Mouse (Mus musculus): ENCODE measurements at regions not wholly inside any gene's neighbourhood (a gene's known extent, or its start where the extent isn't known, plus 50 kb on each side); places are given as distances from the start of the nearest gene placed in this dataset.

- no peak for DNase-seq (ENCODE audit: low spot score)
- H3K27ac ChIP-seq (ENCODE audit: low read depth, low read length): no peak overlapping the region
- H3K36me3 ChIP-seq (ENCODE audit: control insufficient read depth, insufficient read depth, low read length): no peaks in the 10 kb centered on the region; the same call in 1 of the 2 replicates
- no peaks in the 10 kb centered on the region for H3K9me3 ChIP-seq (replicated peaks; ENCODE audit: control insufficient read depth, low read length)
- H3K27me3 ChIP-seq (replicated peaks; ENCODE audit: control insufficient read depth, insufficient read depth, low read length): no peaks in the 10 kb centered on the region
- H3K4me2 ChIP-seq (ENCODE audit: low read length): no peak overlapping the region
- no peak overlapping the region for H3K4me3 ChIP-seq (ENCODE audit: low read depth, low read length)
- no peak for ATAC-seq
- H3K9ac ChIP-seq (ENCODE audit: low read length): no peak overlapping the region
- H3K4me1 ChIP-seq (ENCODE audit: control insufficient read depth, insufficient read depth, low read length): no peaks in the 10 kb centered on the region
These were observed 288.7 kb downstream of the Gm11146 start for GRCm38 (mm10) chr16:77313195-77313594.

DNA sequence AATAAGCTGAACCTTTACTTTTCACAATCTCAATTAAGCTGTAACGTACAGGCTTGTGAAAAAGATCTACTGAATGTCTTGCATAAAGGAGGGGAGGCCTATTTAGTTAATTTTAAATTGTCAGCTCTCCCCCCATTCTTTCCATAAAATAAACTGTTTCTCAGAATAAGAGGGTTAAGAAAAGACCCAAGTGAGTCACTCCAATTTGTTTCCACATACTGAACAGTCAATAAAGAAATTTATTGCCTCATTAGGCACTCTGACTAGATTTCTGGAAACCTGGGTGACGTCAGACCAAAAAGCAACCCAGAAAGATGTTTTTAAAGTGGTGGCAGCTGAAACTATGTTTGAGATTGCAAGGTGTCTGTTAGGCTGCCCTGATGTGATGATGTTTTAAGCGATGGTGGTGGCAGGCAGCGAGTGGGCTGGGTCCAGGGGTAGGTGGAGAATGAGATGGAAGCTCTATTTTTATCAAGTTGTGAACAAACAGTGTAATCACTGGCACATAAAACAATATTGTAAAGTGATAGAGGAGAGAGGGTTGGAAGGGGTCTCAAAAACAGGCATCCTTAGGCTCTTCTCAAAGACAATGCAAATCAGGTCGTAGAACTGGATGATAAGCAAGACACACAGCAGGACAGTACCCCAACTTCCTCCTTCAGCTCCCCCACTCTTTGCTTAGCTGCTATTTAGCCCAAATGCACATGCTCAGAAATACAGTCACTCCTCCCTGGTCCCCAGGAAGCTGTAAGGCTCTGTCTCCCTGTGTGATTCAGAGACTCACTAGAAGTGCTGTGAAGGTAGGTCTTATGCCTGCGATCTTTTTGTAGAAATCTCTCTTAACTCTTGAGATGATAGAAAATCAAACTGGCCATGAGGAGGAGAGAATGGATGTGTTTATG lies 288.0 kb downstream of the Usp25 start:
- H3K27me3 ChIP-seq (replicated peaks; ENCODE audit: control insufficient read depth, insufficient read depth, low read length): no peaks in the 10 kb centered on the region
- WGBS: 28% methylated on average over 6 of the region's 6 CpGs
- H3K9ac ChIP-seq (ENCODE audit: low read length): 0 out of 2 replicates have a peak overlapping the region, but pooled peaks have one; percentile 36
- DNase-seq (ENCODE audit: low spot score): peak; percentile 77
- H3K27ac ChIP-seq (ENCODE audit: low read depth, low read length): peak overlapping the region; percentile 58; the same call in 1 of the 2 replicates
- H3K4me3 ChIP-seq (ENCODE audit: low read depth, low read length): no peak overlapping the region
- peak; percentile 81 for ATAC-seq
- peaks cover 13% of the 10 kb centered on the region; the same call in 1 of the 2 replicates for H3K4me1 ChIP-seq (ENCODE audit: control insufficient read depth, insufficient read depth, low read length)
- no peaks in the 10 kb centered on the region for H3K36me3 ChIP-seq (ENCODE audit: control insufficient read depth, insufficient read depth, low read length)
- no peaks in the 10 kb centered on the region for H3K9me3 ChIP-seq (replicated peaks; ENCODE audit: control insufficient read depth, low read length)
- H3K4me2 ChIP-seq (ENCODE audit: low read length): peak overlapping the region; percentile 22; the same call in 1 of the 2 replicates

DNA sequence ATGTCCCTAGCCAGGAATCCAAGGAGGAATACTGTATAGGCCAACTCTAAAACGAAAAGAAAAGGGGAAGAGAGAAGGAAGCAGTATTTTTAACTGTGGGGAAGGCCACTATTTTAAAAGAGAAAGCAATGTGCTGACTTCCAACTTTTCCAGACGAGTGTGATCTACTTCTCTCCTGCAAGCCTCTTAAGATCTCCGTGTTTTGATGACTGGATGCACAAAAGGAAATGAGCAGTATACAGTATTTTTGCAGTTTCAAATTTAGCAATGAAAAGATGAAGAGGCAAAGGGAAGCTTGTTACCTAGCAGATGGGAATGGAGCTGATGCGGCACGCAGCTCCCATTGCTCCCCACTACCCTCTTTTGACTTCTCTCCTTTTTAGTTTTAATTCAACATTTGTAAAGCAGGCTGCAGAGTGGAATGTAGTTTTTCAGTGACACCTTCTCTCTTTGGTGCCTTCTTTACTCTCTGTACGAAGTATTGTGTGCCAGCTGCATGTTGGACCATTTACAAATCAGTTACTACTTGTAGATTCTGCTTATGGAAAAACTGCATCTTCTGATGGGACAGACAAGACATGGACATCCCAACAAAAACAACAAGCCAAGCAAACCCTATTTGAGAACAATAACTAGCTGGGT lies 287.2 kb downstream of the Usp25 start:
- Histone ChIP-seq H3K36me3 (ENCODE audit: control insufficient read depth, insufficient read depth, low read length) (no peaks in the 10 kb centered on the region), H3K4me2 (ENCODE audit: low read length) (peak overlapping the region; percentile 29), H3K9me3 (replicated peaks; ENCODE audit: control insufficient read depth, low read length) (no peaks in the 10 kb centered on the region), H3K9ac (ENCODE audit: low read length) (peak overlapping the region; percentile 42), H3K27me3 (replicated peaks; ENCODE audit: control insufficient read depth, insufficient read depth, low read length) (no peaks in the 10 kb centered on the region), H3K4me3 (ENCODE audit: low read depth, low read length) (no peak overlapping the region), H3K4me1 (ENCODE audit: control insufficient read depth, insufficient read depth, low read length) (peaks cover 13% of the 10 kb centered on the region; the same call in 1 of the 2 replicates), H3K27ac (ENCODE audit: low read depth, low read length) (peak overlapping the region; percentile 49)
- DNase-seq (ENCODE audit: low spot score) (peak; percentile 36), ATAC-seq (peak; percentile 46)
- WGBS: 28% methylated on average over 6 of the region's 6 CpGs

- H3K9ac ChIP-seq (ENCODE audit: low read length): no peak overlapping the region
These were observed 282.3 kb downstream of the Usp25 start for GRCm38 (mm10) chr16:77295574-77296355.

DNA sequence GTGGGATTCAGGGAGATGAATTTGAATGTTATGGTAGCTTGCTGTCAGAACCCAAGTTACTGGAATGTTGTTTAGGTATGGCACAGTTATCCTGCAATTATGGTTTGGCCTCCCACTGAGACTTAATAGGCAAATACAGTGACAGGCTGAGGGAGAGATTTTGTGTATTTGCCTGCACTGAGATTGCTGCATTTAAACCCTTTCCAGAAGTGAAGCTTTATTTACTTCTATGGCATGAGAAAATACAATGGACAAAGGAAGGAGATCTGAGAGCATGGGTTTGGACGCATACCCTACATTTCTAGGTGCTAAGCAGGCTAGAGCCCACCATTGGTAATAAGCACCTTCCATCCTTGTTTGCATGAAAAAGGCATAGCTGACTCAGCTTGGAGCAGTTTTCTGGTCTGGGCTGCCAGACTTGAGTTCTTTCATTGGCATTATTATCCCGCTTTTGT lies 278.8 kb downstream of the Usp25 start:
- Histone ChIP-seq H3K27me3 (replicated peaks; ENCODE audit: control insufficient read depth, insufficient read depth, low read length) (no peaks in the 10 kb centered on the region), H3K36me3 (ENCODE audit: control insufficient read depth, insufficient read depth, low read length) (no peaks in the 10 kb centered on the region), H3K9me3 (replicated peaks; ENCODE audit: control insufficient read depth, low read length) (no peaks in the 10 kb centered on the region), H3K9ac (ENCODE audit: low read length) (0 out of 2 replicates have a peak overlapping the region, but pooled peaks have one; percentile 18), H3K4me3 (ENCODE audit: low read depth, low read length) (no peak overlapping the region), H3K4me1 (ENCODE audit: control insufficient read depth, insufficient read depth, low read length) (peaks cover 12% of the 10 kb centered on the region; the same call in 1 of the 2 replicates), H3K27ac (ENCODE audit: low read depth, low read length) (peak overlapping the region; percentile 45), H3K4me2 (ENCODE audit: low read length) (peak overlapping the region; percentile 24)
- DNase-seq (ENCODE audit: low spot score) (peak; percentile 84), ATAC-seq (peak; percentile 83)
- WGBS: 11% methylated on average over 2 of the region's 2 CpGs

More at GRCm38 (mm10) chr16:77295574-77296355, 282.3 kb downstream of the Usp25 start:
- H3K4me2 ChIP-seq (ENCODE audit: low read length): no peak overlapping the region
- WGBS: 72% methylated on average over 4 of the region's 4 CpGs
- H3K9me3 ChIP-seq (replicated peaks; ENCODE audit: control insufficient read depth, low read length): no peaks in the 10 kb centered on the region
- ATAC-seq (no peak), DNase-seq (ENCODE audit: low spot score) (peak; percentile 16)
- no peaks in the 10 kb centered on the region for H3K27me3 ChIP-seq (replicated peaks; ENCODE audit: control insufficient read depth, insufficient read depth, low read length)
- H3K27ac ChIP-seq (ENCODE audit: low read depth, low read length): no peak overlapping the region
- H3K36me3 ChIP-seq (ENCODE audit: control insufficient read depth, insufficient read depth, low read length): no peaks in the 10 kb centered on the region
- peaks cover 17% of the 10 kb centered on the region for H3K4me1 ChIP-seq (ENCODE audit: control insufficient read depth, insufficient read depth, low read length)
- no peak overlapping the region for H3K4me3 ChIP-seq (ENCODE audit: low read depth, low read length)

- peak; percentile 86 for ATAC-seq
- WGBS: 10% methylated on average over 8 of the region's 8 CpGs
- Histone ChIP-seq H3K4me3 (ENCODE audit: low read depth, low read length) (no peak overlapping the region), H3K9ac (ENCODE audit: low read length) (no peak overlapping the region), H3K4me1 (ENCODE audit: control insufficient read depth, insufficient read depth, low read length) (peaks cover 12% of the 10 kb centered on the region; the same call in 1 of the 2 replicates), H3K9me3 (replicated peaks; ENCODE audit: control insufficient read depth, low read length) (no peaks in the 10 kb centered on the region), H3K36me3 (ENCODE audit: control insufficient read depth, insufficient read depth, low read length) (no peaks in the 10 kb centered on the region), H3K27ac (ENCODE audit: low read depth, low read length) (peak overlapping the region; percentile 45), H3K27me3 (replicated peaks; ENCODE audit: control insufficient read depth, insufficient read depth, low read length) (no peaks in the 10 kb centered on the region), H3K4me2 (ENCODE audit: low read length) (peak overlapping the region; percentile 24)
- peak; percentile 92 for DNase-seq (ENCODE audit: low spot score)
These were observed 278.3 kb downstream of the Usp25 start for GRCm38 (mm10) chr16:77291723-77292316.

DNA sequence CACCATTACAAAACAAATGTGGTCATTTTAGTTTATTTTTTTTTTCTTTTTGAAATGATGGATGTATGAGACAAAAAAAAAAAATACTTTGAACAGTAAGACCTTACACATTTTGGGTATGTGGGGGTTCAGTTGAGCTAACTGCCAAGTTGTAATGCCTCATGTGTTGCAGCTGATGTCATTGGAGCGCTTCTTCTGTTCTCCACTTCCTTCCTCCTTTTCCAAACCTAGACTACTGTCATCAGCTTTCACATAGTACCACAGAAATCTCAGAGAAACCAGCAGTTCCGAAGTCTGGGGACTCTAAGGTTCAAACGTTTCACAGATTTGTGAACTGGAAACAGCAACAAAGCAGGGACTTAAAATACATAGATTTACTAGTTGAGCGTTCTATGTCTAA lies 270.7 kb downstream of the Usp25 start:
- no peak for ATAC-seq
- no peaks in the 10 kb centered on the region for H3K36me3 ChIP-seq (ENCODE audit: control insufficient read depth, insufficient read depth, low read length)
- no peaks in the 10 kb centered on the region for H3K27me3 ChIP-seq (replicated peaks; ENCODE audit: control insufficient read depth, insufficient read depth, low read length)

GRCm38 (mm10) chr16:77279916-77280315 lies 266.4 kb downstream of the Usp25 start:
- H3K4me3 ChIP-seq (ENCODE audit: low read depth, low read length): no peak overlapping the region
- H3K4me2 ChIP-seq (ENCODE audit: low read length): no peak overlapping the region
- no peak overlapping the region for H3K27ac ChIP-seq (ENCODE audit: low read depth, low read length)
- H3K27me3 ChIP-seq (replicated peaks; ENCODE audit: control insufficient read depth, insufficient read depth, low read length): no peaks in the 10 kb centered on the region
- no peaks in the 10 kb centered on the region for H3K36me3 ChIP-seq (ENCODE audit: control insufficient read depth, insufficient read depth, low read length)
- no peak overlapping the region for H3K9ac ChIP-seq (ENCODE audit: low read length)
- DNase-seq (ENCODE audit: low spot score) (no peak), ATAC-seq (no peak)
- 70% methylated on average over 4 of the region's 4 CpGs for WGBS
- H3K4me1 ChIP-seq (ENCODE audit: control insufficient read depth, insufficient read depth, low read length): no peaks in the 10 kb centered on the region
- no peaks in the 10 kb centered on the region for H3K9me3 ChIP-seq (replicated peaks; ENCODE audit: control insufficient read depth, low read length)

More for the DNA sequence above, 270.7 kb downstream of the Usp25 start:
- Histone ChIP-seq H3K4me3 (ENCODE audit: low read depth, low read length) (no peak overlapping the region), H3K4me2 (ENCODE audit: low read length) (no peak overlapping the region), H3K9me3 (replicated peaks; ENCODE audit: control insufficient read depth, low read length) (no peaks in the 10 kb centered on the region), H3K4me1 (ENCODE audit: control insufficient read depth, insufficient read depth, low read length) (no peaks in the 10 kb centered on the region), H3K9ac (ENCODE audit: low read length) (no peak overlapping the region), H3K27ac (ENCODE audit: low read depth, low read length) (no peak overlapping the region)
- 77% methylated on average over 4 of the region's 4 CpGs for WGBS
- no peak for DNase-seq (ENCODE audit: low spot score)
